Mouse (Mus musculus) large intestine, adult 2 months (tissue): Measurements from ENCODE around the gene Slc9a9. TPM values are rescaled to one million over a fixed set of nuclear protein-coding genes. Genes with fewer than 3 reads are reported as not detected.
"Not testable (repeated sequence)": the region's sequence is repeated elsewhere in the genome, so short reads cannot be mapped to it uniquely, and the experiment has no call there.

Experiments used
- DNase-seq: peaks from one replicate; pipeline ENCODE4 v3.0.0-alpha.2; 2012; ENCODE audit warnings: low read depth, low spot score
- WGBS: fragments of 180-500 bp; shearing (Covaris S2); methylation state at CpG from one replicate; pipeline ENCODE4 v1.1.7; 2018; 5-methylcytosine and 5-hydroxymethylcytosine counted together
- polyA plus RNA-seq: library from polyadenylated mRNA; depleted of rRNA; stranded (reverse); fragments of >200 nt; gene quantifications from 2 replicates; pipeline ENCODE4 v1.2.3, GENCODE M21; 2012; rRNA removed

Slc9a9 gene
- 1.5 and 3.1 TPM in 2 replicates for polyA plus RNA-seq

- DNase-seq, result no peak
- WGBS, result under 1% methylated on average over 23 of the region's 23 CpGs
Observed at GRCm38 (mm10) chr9:94669791-94670577, at the start of gene Slc9a9. TSS of gene Slc9a9 (plus strand) at chr9:94669909.

- no peak for DNase-seq
- WGBS, result 89% methylated on average over 6 of the region's 6 CpGs
Observed at GRCm38 (mm10) chr9:94620342-94620741, 49.4 kb upstream of the Slc9a9 start.

DNA sequence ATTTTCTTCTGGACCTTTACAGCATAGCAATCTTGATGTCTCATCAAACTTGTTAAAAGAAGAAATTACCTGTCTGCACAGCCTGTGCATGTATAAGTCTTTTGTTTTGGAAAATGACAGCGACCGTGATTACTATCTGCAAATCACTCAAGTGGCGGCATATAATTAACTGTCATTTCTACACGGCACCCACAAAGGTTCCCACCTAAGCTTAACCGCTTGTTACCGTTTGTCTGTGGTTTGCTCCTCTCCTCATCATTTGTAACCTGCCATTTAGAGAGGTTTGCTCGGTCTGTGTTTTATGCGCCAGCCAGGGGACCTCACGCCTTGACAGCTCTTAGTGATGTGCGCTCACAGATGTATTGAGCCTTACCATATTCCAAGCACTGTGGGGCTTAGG, 48.9 kb upstream of the Slc9a9 start:
- no peak for DNase-seq
- WGBS, result 84% methylated on average over 10 of the region's 10 CpGs

- DNase-seq, result no peak
- 70% methylated on average over 2 of the region's 2 CpGs for WGBS
Observed at GRCm38 (mm10) chr9:94621902-94622301, 47.8 kb upstream of the Slc9a9 start.

DNA sequence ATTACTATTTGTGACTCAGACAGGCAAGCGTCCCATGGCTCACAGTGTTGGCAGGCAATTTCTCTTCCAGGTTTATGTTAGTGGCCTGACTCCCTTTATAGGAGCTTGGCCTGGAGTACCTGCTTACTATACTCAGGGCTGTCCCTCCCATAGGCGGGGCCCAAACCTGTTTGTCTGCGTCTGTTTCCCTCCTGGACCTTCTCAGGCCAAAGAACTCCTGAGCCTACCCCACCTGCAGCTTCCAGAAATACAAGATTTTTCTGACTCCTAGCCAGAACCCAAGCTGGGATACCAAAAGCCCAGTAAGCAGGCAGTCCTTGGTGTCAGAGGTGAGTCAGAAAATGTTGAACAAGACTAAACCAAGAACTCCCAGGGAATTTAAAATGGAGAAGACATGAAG, 43.0 kb upstream of the Slc9a9 start:
- WGBS, result 38% methylated on average over 3 of the region's 3 CpGs
- DNase-seq, result no peak

DNA sequence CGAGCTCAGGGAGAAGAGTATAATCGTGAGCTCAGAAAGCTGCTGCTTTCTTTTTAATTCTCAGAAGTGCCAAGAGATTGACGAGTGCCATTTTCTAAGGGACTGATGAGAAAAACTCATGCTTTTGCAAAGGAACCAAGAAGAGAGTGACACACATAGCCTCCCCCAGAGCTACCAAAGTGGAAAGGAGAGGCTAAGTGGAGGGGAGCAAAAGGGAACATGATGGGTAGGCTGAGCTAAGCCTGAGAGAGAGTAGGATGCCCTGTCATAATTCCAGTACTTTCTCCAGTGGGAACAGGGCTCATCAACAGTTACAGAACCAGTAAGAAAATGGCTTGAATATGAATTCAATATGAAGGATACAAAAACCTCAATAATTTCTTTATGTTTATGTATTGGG, 40.8 kb upstream of the Slc9a9 start:
- WGBS, result 79% methylated on average over 3 of the region's 3 CpGs

DNA sequence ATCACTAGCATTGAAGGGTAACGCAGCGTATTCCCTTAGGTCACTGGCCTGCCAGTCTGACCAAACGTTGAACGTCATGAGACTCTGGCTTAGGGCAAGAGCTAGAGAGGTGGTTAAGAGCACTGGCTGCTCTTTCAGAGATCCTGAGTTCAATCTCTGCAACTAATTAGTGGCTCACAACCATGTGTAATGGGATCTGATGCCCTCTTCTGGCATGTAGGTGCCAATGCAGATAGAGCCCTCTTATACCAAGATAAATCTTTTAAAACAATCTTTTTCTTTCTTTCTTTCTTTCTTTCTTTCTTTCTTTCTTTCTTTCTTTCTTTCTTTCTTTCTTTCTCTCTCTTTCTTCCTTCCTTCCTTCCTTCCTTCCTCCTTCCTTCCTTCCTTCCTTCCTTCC, 35.4 kb upstream of the Slc9a9 start:
- WGBS, result 92% methylated on average over 4 of the region's 4 CpGs
- DNase-seq, result not testable (repeated sequence)

More for the DNA sequence above, 40.8 kb upstream of the Slc9a9 start:
- DNase-seq, result no peak

DNA sequence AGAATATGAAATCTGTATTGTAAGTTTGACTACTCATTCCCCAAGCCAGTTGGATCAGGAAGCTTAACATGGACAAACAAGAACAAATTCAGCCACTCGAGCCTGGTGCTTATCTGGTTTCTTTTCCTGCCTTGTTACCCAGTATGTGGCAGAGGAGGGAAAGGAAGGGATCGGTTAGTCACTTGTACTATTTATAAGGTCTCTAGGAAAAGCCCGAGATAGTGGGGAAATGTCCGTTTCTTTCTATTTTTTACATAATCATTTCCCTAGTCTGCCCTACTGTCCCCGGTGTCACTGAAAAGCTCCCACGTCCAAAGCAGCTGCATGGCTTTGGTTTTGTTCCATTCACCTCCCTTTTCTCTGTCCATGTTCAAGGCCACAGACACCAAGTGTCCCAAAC, 24.1 kb upstream of the Slc9a9 start:
- WGBS, result 64% methylated on average over 6 of the region's 6 CpGs
- DNase-seq, result no peak

GRCm38 (mm10) chr9:94647425-94647824, 22.3 kb upstream of the Slc9a9 start:
- 72% methylated on average over 4 of the region's 4 CpGs for WGBS
- no peak for DNase-seq

DNA sequence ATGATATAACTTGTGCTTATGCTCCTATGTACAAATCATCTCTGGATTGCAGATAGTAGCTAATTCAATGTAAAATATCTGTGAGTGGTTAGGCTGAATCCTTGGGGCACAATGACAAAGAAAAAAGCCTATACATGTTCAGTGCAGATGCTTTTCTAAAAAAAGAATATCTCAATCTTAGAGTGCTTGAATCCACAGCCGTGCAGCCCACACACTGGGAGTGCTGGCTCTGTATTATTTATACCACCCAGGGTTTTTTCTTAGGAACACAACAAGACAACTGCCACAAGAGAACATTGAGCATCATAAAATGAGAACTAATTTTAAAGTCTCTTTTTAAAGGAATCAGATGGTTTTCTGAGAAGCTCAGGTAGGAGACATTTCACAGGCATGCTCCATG, 19.7 kb upstream of the Slc9a9 start:
- 79% methylated on average over 1 of the region's 1 CpGs for WGBS
- no peak for DNase-seq

- no peak for DNase-seq
- WGBS, result 83% methylated on average over 6 of the region's 6 CpGs
Observed at GRCm38 (mm10) chr9:94653198-94653597, 16.5 kb upstream of the Slc9a9 start.

DNA sequence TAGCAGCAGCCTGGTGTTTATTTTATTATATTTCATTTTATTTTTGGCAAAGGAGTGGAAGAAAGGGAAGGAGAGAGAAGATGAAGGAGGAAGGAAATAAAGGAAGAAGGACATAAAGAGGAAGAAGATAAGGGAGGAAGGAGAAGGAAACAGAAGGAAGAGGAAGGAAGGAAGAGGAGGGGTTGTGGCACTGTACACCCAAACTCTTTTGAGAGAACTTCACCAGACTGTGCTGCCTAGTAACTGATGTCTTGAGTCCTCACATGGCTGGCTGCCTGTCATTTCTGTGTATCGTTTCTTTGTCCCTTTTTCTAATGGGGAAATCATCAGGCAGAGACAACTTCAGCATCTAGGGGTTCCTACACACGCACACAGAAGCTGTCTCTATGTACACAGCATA, 15.9 kb upstream of the Slc9a9 start:
- WGBS, result 49% methylated on average over 2 of the region's 2 CpGs
- no peak for DNase-seq

DNA sequence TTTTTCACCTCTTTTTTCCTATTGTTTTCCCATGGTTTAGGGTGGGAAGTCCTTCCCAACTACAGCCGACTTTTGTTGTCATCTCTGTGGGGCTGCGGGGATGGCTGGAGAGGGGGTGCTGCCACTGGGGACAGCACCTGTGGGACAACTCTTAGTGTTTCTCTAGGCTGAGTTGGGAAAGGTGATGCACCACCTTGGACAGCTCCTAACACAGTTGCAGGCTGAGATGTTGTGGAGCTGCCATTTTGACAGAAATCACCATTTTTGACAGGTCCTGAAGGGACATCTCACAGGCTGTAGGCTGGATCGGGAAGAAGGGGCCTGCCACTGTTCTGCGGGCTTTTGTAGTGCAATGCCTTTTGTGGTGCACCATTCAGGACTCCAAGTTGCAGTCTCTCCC, 13.4 kb upstream of the Slc9a9 start:
- no peak for DNase-seq
- WGBS, result 80% methylated on average over 4 of the region's 4 CpGs

DNA sequence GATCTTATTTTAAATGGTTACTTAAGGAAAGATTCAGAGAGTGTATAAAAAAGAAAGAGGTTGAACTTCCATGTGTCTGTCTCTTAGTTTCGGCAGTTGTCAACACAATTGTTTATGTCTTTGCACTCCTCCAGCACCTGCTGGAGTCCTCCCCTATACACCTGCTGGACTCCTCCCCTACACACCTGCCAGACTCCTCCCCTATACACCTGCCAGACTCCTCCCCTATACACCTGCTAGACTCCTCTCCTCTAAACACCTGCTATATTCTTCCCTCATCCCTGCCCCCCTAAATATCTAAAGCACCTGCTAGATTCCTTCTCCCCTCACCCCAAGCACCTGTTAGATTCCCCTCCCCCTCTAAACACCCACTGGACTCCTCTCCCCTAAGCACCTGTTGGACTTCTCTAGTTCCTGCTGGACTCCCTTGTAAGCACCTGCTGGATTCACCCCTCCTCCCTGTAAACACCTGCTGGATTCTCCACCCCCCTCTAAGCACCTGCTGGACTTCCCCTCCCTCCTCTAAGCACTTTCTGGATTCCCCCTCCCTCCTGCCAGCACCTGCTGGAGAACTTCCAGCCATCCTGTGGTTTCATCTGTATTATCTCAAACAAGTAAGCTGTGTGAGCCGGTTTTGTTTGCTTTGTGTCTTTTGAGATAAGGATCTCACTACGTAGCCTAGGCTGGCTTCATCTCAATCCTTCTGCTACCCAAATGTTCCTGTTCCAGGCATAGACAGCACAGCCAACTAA, 10.1 kb upstream of the Slc9a9 start:
- peak; percentile 36 for DNase-seq

DNA sequence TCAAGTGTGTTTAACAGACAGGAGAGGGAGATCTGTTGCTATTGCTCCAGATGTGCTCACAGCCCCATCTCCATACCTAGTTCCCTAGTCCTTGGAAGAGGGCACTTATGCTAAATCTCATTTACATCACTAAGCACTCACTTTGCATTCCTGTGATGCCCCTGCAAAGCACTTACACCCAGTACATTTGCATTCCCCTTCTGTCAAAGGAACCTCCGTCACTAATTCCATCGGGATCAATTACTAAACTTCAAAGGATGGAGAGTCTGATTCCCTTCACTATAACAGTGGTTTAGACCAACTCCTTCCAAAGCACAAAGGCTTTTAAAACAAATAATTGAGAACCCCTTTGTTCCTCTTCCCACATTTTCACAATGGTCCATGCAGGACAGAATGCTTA, 7.9 kb upstream of the Slc9a9 start:
- no peak for DNase-seq
- 60% methylated on average over 2 of the region's 2 CpGs for WGBS

More for the DNA sequence above, 10.1 kb upstream of the Slc9a9 start:
- WGBS, result 20% methylated on average over 3 of the region's 3 CpGs

DNA sequence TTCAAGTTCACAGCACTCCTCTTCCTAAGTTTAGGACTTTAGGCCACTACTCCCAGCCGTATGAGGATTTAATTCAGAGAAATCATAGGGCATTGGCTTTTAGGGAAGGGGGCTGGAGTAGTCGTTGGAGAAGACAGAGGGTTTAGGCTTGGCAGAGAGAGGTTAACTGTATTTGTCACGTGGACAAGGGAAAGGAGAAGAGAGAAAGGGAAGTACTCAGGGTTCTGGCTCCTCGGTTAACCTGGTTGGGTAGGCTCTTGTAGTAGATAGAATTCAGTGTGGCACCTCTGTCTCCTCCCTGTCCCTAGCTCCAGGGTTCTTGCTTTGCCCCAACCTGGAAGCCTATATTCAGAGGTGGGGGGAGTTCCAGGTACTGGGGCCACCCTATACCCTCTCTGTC, 4.5 kb upstream of the Slc9a9 start:
- no peak for DNase-seq
- 72% methylated on average over 4 of the region's 4 CpGs for WGBS

- no peak for DNase-seq
- WGBS, result 25% methylated on average over 7 of the region's 7 CpGs
Observed at GRCm38 (mm10) chr9:94668589-94668988, 1.1 kb upstream of the Slc9a9 start.

- DNase-seq, result no peak
Observed at GRCm38 (mm10) chr9:94670704-94671103, 995 bp downstream of the Slc9a9 start.

DNA sequence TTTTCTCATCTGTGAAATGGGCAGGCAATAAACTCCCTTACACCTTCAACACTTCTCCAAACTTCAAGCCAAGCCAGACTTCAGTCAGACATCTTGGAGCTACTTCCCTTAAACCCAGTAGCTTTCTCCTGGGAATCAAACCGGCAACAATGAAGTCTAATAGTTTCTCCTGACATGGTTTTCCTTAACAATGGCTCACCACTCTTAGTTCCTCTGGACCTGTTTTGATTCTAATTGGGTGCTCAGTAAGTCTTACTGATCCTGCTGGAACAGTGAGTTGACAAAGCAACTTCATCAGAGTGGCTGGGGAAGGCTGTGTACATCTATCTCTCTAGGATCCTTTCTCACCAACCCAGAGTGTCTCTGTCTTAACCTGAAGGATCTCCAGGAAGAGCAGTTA, 5.0 kb downstream of the Slc9a9 start:
- 94% methylated on average over 1 of the region's 1 CpGs for WGBS
- no peak for DNase-seq

DNA sequence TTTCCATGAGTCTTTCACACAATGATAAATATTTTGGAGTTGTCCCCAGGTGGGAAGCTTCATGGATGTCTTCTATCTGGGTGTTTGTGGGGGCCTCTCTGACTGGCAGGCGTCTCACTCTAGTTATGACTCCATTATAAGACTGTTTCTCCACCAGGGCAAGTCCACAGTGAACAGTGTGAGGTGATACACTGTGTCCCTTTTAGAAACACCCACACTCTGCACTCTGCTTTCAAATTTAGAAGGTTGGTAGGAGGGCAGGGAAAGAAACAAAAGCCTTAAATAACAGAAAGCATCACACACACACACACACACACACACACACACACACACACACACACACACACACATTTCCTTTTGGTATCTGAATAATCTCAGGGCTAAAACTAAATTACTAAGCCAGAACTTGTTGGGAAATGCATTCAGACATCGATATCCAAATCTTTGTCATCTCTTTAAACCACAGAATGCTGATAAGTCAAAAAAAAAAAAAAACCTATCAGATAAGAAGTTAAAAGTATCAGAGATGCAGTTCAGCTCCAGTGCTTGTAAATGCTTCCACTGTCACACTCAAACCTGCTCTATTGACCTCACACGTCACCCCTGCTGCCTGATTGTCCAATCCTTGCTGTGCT, 8.4 kb downstream of the Slc9a9 start:
- no peak for DNase-seq
- WGBS, result 72% methylated on average over 3 of the region's 3 CpGs
